ENCODE assay signal across 21 mouse cellular contexts in the genomic region with DNA sequence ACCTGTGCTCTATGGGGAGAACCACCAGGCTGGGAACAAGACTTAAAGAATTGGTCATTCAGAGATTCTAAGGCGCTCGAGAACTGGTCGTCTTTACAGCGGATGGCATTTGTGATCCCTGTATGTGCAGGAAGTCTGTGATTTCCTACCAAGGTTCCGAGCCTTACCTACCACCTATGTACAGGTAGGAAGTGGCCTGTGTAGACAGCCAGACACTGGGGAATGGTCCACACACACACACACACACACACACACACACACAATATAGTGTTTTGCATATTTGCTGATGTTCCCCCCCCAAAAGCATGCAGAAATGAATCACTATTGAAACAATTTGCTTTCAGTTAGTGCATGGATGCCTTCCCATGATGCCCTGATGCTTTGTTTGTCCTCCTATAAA.
DNase-seq lines count a peak whose midpoint lies in the region; ATAC-seq and TF ChIP-seq lines count a peak whose summit lies in the region.
"Had no signal": no experiment of that assay in that cellular context is flagged by ENCODE, and none has a peak within 500 bp of the region (broad histone marks: within the 10 kb centered on the region; RNA-seq: fewer than 3 reads in every experiment).

No protein-coding gene starts in this region.

- ATAC-seq in hindbrain, embryonic 12.5 days (ENCODE audit: low FRiP score) = no peak
- no peak for ATAC-seq in midbrain, embryonic 13.5 days
- no peak for ATAC-seq in midbrain, postnatal 0 days (ENCODE audit: low FRiP score)
- no peak for ATAC-seq in limb, embryonic 12.5 days (ENCODE audit: insufficient number of reproducible peaks, insufficient read depth, low FRiP score, low TSS enrichment, low read depth)
- ATAC-seq in midbrain, embryonic 15.5 days (replicated peaks) = no peak
- ATAC-seq: inflammation-experienced regulatory T-cells, adult 6 months; intestine, postnatal 0 days had no signal

- 94% methylated on average over 5 of the region's 5 CpGs for WGBS in hindbrain, embryonic 12.5 days
- WGBS in hindbrain, embryonic 10.5 days = 96% methylated on average over 5 of the region's 5 CpGs
- WGBS in midbrain, embryonic 13.5 days = 91% methylated on average over 5 of the region's 5 CpGs
- WGBS in midbrain, postnatal 0 days = 91% methylated on average over 5 of the region's 5 CpGs
- 87% methylated on average over 5 of the region's 5 CpGs for WGBS in limb, embryonic 12.5 days
- WGBS in midbrain, embryonic 15.5 days = 91% methylated on average over 5 of the region's 5 CpGs

- peak overlapping the region; percentile 23; the same call in 1 of the 2 replicates for H3K27ac ChIP-seq in hindbrain, embryonic 12.5 days
- H3K27ac ChIP-seq in hindbrain, embryonic 10.5 days = no peak overlapping the region
- peak overlapping the region; percentile 46 for H3K27ac ChIP-seq in midbrain, embryonic 13.5 days
- no peak overlapping the region for H3K27ac ChIP-seq in midbrain, postnatal 0 days (ENCODE audit: low read depth, low read length)
- H3K27ac ChIP-seq in limb, embryonic 12.5 days = 0 out of 2 replicates have a peak overlapping the region, but pooled peaks have one; percentile 46
- peak overlapping the region; percentile 72 for H3K27ac ChIP-seq in midbrain, embryonic 15.5 days
- H3K27ac ChIP-seq: embryonic facial prominence, embryonic 15.5 days; forebrain, embryonic 10.5 days; heart, adult 2 months; heart, embryonic 15.5 days had no signal

- no peak overlapping the region for H3K4me3 ChIP-seq in hindbrain, embryonic 12.5 days
- no peak overlapping the region for H3K4me3 ChIP-seq in hindbrain, embryonic 10.5 days
- no peak overlapping the region for H3K4me3 ChIP-seq in midbrain, embryonic 13.5 days (replicated peaks)
- H3K4me3 ChIP-seq in midbrain, postnatal 0 days (ENCODE audit: low read depth, low read length) = no peak overlapping the region
- H3K4me3 ChIP-seq in limb, embryonic 12.5 days (replicated peaks) = no peak overlapping the region
- no peak overlapping the region for H3K4me3 ChIP-seq in midbrain, embryonic 15.5 days
- H3K4me3 ChIP-seq: embryonic facial prominence, embryonic 15.5 days; erythroblast, embryonic 14.5 days; forebrain, embryonic 10.5 days; heart, adult 2 months; heart, embryonic 15.5 days; hindbrain, embryonic 15.5 days had no signal

- H3K27me3 ChIP-seq in hindbrain, embryonic 12.5 days = no peaks in the 10 kb centered on the region
- H3K27me3 ChIP-seq in hindbrain, embryonic 10.5 days (ENCODE audit: insufficient read depth, poor library complexity, severe bottlenecking) = no peaks in the 10 kb centered on the region
- H3K27me3 ChIP-seq in midbrain, embryonic 13.5 days = no peaks in the 10 kb centered on the region
- no peaks in the 10 kb centered on the region for H3K27me3 ChIP-seq in midbrain, postnatal 0 days (ENCODE audit: insufficient read depth, low read length)
- no peaks in the 10 kb centered on the region for H3K27me3 ChIP-seq in limb, embryonic 12.5 days
- no peaks in the 10 kb centered on the region for H3K27me3 ChIP-seq in midbrain, embryonic 15.5 days (replicated peaks)
- H3K27me3 ChIP-seq: embryonic facial prominence, embryonic 15.5 days; heart, embryonic 15.5 days; hindbrain, embryonic 15.5 days had no signal

- TF ChIP-seq CTCF in midbrain, postnatal 0 days (IDR thresholded peaks at IDR 0.05) = no peak

- no peak overlapping the region for H3K4me2 ChIP-seq in hindbrain, embryonic 12.5 days (replicated peaks)
- H3K4me2 ChIP-seq in midbrain, embryonic 13.5 days (replicated peaks) = no peak overlapping the region
- no peak overlapping the region for H3K4me2 ChIP-seq in midbrain, postnatal 0 days (ENCODE audit: low read depth, low read length, poor library complexity, severe bottlenecking)
- H3K4me2 ChIP-seq in limb, embryonic 12.5 days = no peak overlapping the region
- H3K4me2 ChIP-seq in midbrain, embryonic 15.5 days = no peak overlapping the region
- H3K4me2 ChIP-seq: embryonic facial prominence, embryonic 15.5 days; heart, embryonic 11.5 days; heart, embryonic 15.5 days; hindbrain, embryonic 15.5 days had no signal

- H3K9me3 ChIP-seq in hindbrain, embryonic 12.5 days (replicated peaks) = no peaks in the 10 kb centered on the region
- H3K9me3 ChIP-seq in hindbrain, embryonic 10.5 days = no peaks in the 10 kb centered on the region
- H3K9me3 ChIP-seq in midbrain, embryonic 13.5 days = no peaks in the 10 kb centered on the region
- H3K9me3 ChIP-seq in midbrain, postnatal 0 days (ENCODE audit: low read length) = no peaks in the 10 kb centered on the region
- no peaks in the 10 kb centered on the region for H3K9me3 ChIP-seq in limb, embryonic 12.5 days
- H3K9me3 ChIP-seq in midbrain, embryonic 15.5 days = no peaks in the 10 kb centered on the region
- H3K9me3 ChIP-seq: embryonic facial prominence, embryonic 15.5 days; forebrain, embryonic 10.5 days; heart, embryonic 15.5 days; hindbrain, embryonic 15.5 days had no signal

- no peaks in the 10 kb centered on the region for H3K36me3 ChIP-seq in hindbrain, embryonic 12.5 days
- no peaks in the 10 kb centered on the region for H3K36me3 ChIP-seq in hindbrain, embryonic 10.5 days
- H3K36me3 ChIP-seq in midbrain, embryonic 13.5 days = no peaks in the 10 kb centered on the region
- H3K36me3 ChIP-seq in midbrain, postnatal 0 days (ENCODE audit: insufficient read depth, low read length) = no peaks in the 10 kb centered on the region
- no peaks in the 10 kb centered on the region for H3K36me3 ChIP-seq in limb, embryonic 12.5 days
- no peaks in the 10 kb centered on the region for H3K36me3 ChIP-seq in midbrain, embryonic 15.5 days (replicated peaks)
- H3K36me3 ChIP-seq: embryonic facial prominence, embryonic 15.5 days; forebrain, embryonic 10.5 days; heart, embryonic 15.5 days; hindbrain, embryonic 15.5 days had no signal

- DNase-seq in hindbrain, embryonic 10.5 days (ENCODE audit: low spot score) = no peak
- no peak for DNase-seq in midbrain, postnatal 0 days (ENCODE audit: low spot score)
- DNase-seq in heart, postnatal 10 days = no peak
- DNase-seq: adrenal gland, adult 2 months; adrenal gland, postnatal 36 days; cerebellum, adult 2 months; embryo, embryonic 11 days; gastrocnemius, postnatal 14 days; heart, adult 2 months had no signal

- peaks cover 6% of the 10 kb centered on the region; the same call in 1 of the 2 replicates for H3K4me1 ChIP-seq in hindbrain, embryonic 12.5 days
- peaks cover 4% of the 10 kb centered on the region; the same call in 1 of the 2 replicates for H3K4me1 ChIP-seq in hindbrain, embryonic 10.5 days (replicated peaks)
- peaks cover 15% of the 10 kb centered on the region for H3K4me1 ChIP-seq in midbrain, embryonic 13.5 days (replicated peaks)
- H3K4me1 ChIP-seq in midbrain, postnatal 0 days (ENCODE audit: insufficient read depth, low read length) = no peaks in the 10 kb centered on the region
- peaks cover 38% of the 10 kb centered on the region for H3K4me1 ChIP-seq in limb, embryonic 12.5 days (replicated peaks)
- peaks cover 10% of the 10 kb centered on the region; the same call in 1 of the 2 replicates for H3K4me1 ChIP-seq in midbrain, embryonic 15.5 days
- H3K4me1 ChIP-seq: embryonic facial prominence, embryonic 15.5 days; heart, embryonic 15.5 days had no signal

- intact Hi-C loops in heart, postnatal 10 days (cut with DNase I) = no loop called here

- no peak overlapping the region for H3K9ac ChIP-seq in hindbrain, embryonic 12.5 days
- H3K9ac ChIP-seq in midbrain, embryonic 13.5 days (replicated peaks) = no peak overlapping the region
- H3K9ac ChIP-seq in midbrain, postnatal 0 days (replicated peaks; ENCODE audit: low read length, poor library complexity, severe bottlenecking) = no peak overlapping the region
- H3K9ac ChIP-seq in limb, embryonic 12.5 days (replicated peaks) = no peak overlapping the region
- no peak overlapping the region for H3K9ac ChIP-seq in midbrain, embryonic 15.5 days
- H3K9ac ChIP-seq: embryonic facial prominence, embryonic 15.5 days; heart, embryonic 15.5 days; hindbrain, embryonic 15.5 days had no signal

Comparison
In these comparisons a context has a peak if more than half of its experiments do, and no peak if none do; other contexts are left out.
1. H3K27ac ChIP-seq: peak in hindbrain, embryonic 12.5 days (single experiment), midbrain, embryonic 13.5 days (single experiment), limb, embryonic 12.5 days (single experiment) and midbrain, embryonic 15.5 days (single experiment); none in hindbrain, embryonic 10.5 days (single experiment) and midbrain, postnatal 0 days (single experiment).